Mouse (Mus musculus) megakaryocyte, embryonic 14.5 days (primary cell): ENCODE measurements around the gene Cdkl5.

Experiments used
- FLI1 ChIP-seq: IDR thresholded peaks from 2 replicates; pipeline ENCODE4 v1.6.1; 2012; ENCODE audit warnings: low read length, inconsistent platforms, mixed read lengths
- GATA1 ChIP-seq: IDR thresholded peaks from 3 replicates; pipeline ENCODE4 v1.6.1; 2012; ENCODE audit warnings: mixed read lengths, low read length, inconsistent platforms, borderline replicate concordance

- TF ChIP-seq GATA1 (no peak), FLI1 (no peak)
Measured at GRCm38 (mm10) chrX:160905041-160905678, 89.3 kb downstream of the Cdkl5 start.
